Mouse (Mus musculus) natural killer cell, adult 2 months (primary cell): ENCODE measurements around the gene Ctrc.

Experiments
- DNase-seq, 2 experiments: peaks; one replicate each; pipeline ENCODE4 v3.0.0; 2022; ENCODE audit warnings: low spot score in 2 of 2

Gene Ctrc

DNA sequence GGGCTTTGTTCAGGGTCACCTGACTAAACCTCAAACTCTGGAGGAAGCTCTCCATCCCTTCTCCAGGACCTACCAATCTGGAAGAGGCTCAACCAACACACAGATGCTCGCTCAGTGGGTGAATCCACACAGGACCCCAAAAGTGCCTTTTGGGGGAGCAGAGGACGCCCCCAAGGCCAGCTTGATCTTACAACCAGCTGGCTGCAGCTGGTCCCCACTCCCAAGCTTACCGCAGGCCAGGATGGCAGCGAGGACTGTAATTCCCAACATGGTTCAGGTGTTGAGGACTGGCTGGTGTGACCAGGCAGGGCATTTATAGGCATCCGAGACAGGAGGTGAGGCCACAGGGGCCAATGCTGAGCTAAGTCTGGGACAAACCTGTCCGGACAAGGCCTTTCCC lies at the start of gene Ctrc:
Gene Ctrc, minus strand, starts transcription at position 361 of the 400 bp plus-strand sequence.
- no peak for DNase-seq

DNA sequence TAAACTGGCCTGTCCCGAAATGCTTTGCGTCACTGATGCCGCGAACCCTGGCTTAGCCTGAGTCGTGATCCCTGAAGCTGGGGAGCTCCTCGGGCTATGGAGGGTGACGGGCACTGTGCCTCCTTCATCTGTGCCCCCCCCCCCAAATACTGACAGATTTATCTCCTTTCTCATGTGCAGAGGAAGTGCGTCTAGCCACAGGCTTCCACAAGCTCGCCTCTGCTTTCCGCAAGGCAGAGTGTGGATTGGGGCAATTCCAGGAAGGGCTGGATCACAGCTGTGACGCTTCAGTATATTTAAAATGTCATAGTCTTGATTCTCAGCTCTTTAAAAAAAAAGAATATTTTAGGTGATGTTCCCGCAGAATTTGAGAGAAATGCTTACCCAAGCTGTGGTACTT lies 49.6 kb upstream of the Ctrc start:
- no peak for DNase-seq

DNA sequence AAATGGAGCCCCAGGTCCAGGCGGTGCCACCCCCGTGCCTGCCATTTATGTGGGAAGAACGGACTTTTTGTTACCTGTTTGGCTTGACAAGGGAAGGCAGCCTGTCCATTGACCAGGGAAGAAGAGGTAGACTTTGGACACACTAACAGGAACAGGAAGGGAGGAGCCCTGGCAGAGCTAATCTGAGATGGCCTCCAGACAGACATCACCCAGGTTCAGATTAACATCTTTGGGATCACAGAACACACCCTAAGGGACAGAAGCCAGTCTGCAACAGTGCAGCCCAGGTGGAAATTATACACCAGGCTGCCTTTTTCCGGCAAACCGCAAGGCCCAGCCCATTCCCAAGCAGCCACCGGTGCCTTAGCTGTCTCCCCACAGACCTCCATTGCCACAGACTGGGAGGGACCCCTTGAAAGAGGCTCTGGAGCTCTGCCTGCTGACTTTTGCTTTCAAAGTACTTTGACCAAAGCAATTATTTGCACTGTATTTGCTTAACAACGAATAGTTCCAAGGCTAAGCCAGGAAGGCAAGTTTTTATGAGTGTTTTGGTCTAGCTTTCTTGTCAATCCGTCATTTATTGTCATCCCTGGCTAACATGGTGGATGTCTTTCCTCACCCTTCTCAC lies 47.1 kb upstream of the Ctrc start:
- DNase-seq = no peak

DNA sequence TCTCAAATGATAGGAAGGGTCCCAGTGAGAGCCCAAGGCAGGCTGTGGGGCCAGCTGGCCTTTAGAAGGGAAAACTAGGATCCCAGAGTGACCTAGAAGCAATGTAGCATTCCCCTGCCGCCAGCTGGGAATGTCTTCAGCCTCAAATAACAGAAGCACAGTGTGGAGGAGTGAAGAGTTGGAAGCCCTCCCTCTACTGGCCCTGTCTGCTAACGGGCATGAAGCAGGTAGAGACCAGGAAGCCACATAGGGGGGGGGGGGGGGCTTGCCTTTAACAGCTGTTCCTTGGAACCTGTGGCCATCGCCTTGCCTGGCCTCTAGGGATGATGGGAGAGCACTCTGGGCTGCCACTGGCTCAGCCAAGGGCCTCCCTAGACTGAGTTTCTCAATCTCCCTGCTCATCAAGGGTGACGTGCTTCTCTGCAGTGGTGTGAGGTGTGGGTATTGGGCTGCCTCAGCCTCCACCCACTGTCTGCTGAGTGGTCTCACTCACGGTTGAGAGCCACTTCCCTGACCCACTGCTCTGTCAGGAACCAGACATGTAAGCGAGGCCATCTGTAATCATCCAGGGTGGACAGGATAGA lies 40.3 kb upstream of the Ctrc start:
- DNase-seq = peak in 1 of 2 experiments; percentile 38

DNA sequence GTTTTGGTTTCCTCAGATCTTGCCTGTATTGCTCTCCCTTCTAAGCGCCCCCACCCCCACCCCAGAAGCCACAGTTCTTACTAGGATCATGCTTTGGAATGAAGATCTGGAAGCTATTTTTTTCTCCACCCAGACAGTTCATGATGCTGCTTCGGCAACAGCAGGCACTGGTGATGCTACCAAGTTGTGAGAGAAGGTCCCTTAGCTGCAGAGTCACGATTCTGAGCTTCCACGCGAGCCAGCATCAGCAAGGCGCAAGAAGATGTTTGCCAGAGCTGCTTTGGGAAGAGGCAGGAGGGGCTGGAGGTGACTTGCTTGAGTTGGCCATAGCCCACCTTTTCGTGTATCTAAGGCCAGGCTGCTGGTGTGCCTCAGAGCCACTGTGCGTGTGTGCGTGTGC lies 39.3 kb upstream of the Ctrc start:
- DNase-seq = no peak

DNA sequence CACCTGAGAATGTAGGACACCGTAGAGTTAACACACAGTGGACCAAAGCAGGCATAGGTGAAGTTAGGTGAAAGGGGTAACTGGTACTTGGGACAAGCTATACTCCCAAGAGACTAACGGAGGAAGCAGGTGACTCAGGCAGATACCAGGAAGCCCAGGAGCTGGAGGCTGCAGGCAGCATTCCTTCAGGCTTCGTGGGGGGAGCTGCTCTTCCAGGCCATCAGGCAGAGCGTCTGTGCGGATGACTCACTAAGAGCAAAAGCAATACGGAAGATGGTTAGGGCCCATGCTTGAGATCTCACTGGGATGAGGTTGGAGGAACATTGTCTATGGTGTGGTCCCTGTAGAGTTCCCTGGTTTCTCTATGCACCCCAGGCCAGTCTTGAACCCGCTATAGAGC lies 36.7 kb upstream of the Ctrc start:
- DNase-seq = no peak

DNA sequence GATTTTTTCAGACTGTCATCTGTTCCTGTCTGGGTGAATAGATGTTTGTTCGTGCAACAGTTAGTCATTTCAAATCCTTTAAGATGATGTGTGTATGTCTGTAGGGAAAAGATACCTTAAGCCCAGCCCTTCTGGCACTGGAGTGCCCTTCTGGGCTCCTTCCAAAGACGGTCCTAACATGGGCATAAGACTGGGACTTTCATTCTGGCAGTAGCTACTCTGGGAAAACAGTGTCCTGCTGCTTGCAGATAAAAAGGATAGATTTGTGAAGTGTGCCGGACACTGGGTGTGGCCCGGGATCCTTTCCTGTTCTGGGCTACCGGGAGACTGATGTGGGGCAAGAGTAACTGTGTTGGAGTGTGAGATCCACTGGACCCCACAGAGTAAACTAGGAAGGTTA lies 35.8 kb upstream of the Ctrc start:
- DNase-seq = no peak

DNA sequence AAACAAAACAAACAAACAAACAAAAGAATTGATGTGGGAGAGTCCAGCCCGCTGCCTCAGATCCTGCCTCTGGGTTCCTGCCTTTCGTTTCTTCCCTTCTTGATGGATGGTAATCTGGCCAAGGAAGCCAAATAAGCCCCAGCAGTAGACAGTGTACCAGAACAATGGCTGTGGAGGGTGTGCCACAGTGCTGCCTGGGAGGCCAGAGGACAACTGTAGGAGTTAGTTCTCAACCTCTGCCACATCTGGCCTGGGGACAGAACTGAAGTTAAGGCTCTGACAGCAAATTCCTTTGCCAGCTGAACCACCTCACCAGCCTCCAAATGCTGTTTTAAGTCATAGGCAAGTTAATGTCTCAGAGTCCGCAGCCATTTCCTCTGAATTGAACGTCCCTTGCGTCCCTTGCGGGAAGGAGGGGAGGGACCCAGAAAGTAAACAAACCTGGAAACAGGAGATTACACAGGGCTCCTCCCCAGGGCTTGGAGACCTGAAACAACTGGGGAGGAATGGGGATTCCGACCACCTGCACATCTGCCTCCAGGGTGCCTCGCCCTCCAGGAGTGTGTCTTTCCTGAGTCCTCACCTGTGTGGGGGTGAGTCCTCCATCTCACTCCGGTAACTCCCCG lies 35.2 kb upstream of the Ctrc start:
- no peak for DNase-seq

DNA sequence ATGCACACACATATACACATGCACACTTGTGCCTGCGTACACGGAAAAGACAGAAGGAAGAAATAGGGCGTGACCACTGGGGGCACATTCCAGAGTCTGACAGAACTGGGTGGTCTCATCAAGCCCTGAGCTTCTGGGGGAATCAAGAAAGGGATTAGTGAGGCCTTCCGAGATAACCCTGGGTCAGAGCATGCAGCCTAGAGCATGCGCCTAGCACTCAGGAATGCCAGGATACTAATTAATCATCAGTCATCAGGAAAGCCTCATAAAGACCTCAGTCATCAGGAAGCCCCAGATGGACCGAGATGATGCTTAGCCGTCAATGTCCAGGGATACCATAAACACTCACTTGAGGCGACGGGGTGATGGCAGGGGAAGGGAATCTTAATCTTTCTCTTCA lies 33.7 kb upstream of the Ctrc start:
- no peak for DNase-seq

DNA sequence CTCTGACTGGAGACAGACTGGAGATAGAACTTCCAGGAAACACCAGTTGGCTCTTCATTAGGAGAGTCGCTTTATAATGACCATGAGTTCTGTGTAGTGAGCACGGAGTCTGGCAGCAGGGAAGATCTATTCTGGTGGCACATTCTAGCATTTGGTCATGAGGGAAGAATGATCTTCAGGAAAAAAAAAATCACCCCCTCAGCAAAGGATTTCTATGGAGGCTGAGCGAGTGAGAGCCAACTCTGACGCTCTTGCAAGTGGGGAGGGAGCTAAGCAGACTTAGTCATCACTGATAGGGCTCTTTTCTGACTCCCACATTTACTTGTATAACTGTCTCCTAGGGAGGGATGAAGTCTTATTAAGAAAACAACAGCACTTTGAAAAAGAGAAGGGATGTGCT lies 32.9 kb upstream of the Ctrc start:
- no peak for DNase-seq

DNA sequence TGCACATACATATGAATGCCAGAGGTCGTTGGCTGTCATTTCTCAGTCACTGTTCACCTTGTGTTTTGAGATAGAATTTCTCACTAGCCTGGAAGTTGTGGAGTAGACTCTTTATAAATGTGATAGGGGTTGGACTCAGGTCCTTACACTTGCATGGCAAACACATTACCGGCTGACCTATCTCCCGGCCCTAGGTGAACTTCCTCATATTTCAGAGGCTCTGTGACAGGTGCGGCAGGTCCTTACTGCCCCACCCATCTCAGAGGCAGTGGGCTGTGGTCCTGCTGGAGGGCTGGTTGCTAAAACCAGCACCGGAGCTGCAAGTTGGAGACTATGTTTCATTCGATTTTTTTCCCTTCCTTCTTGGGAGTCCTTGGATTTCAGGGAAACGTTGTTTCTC lies 32.5 kb upstream of the Ctrc start:
- no peak for DNase-seq

DNA sequence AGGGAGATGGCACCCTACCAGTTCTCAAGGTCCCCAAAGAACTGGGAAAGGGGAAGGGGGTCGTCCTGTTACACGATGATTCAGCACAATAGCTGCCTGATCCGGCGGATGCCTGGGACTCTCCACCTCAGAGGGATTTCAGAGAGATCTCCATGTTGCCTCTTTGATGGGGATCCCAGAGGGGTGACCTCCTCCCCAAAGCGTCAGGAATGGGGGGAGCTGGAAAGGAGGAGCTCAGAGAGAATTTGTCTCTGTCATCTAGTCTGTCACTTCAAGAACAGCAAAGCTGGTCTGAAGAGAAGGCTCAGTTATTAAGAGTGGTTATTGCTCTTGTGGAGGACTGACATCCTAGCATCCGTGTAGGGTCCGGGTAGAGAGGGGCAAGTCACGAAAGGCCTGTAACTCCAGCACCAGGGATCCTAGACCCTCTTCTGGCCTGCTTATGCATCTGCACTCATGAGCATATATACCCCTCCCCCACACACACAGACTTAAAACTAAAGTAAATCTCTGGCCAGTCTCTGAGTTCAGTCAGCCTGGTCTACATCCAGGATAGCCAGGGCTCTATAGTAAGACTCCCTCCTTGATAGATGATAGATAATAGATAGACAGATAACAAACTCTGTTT lies 29.4 kb upstream of the Ctrc start:
- no peak for DNase-seq

DNA sequence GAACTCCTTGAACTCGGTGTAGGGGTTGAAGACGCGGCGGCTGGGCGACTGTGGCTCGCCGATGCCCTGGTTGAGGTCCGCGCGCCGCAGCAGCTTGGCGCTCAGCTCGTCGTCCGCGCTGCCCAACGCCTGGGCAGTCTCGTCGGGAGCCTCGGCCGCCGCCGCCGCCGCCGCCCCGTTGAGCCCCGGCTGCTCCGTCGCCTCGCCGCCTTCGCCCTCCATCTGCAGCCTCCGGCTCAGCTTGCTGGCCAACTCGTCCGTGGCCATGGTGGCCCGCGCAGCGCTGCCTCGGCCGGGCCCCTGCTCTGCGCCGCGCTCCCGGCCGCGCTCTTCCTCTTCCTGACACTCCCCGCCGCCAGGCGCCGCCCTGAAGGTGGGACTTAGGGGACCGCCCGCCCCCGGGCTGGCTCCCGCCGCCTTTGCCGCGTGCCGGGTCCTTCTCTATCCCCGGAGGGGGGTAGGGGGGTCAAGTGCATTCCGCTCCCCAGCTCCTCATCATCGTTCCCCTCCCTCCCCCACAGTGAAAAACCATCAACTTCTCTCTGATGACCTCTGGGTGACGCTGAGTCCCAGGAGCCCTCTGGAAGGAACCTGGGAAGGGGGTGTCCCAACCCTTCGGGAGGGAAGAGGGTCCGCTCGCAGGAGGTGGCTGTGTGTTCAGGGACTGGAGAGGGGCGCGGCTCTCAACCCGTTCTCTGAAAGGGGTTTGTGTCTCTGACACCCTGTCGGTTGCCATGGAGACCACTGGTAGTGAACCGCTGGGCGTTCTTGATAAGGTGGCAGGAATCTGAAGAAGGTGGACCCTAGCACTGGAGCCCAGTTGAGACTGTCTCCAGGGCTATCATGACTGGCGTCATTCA lies 28.7 kb upstream of the Ctrc start, which contains the start of gene Efhd2:
Gene Efhd2, minus strand, starts transcription at position 320 of the 860 bp plus-strand sequence.
- DNase-seq = peak; percentile 70 to 73

DNA sequence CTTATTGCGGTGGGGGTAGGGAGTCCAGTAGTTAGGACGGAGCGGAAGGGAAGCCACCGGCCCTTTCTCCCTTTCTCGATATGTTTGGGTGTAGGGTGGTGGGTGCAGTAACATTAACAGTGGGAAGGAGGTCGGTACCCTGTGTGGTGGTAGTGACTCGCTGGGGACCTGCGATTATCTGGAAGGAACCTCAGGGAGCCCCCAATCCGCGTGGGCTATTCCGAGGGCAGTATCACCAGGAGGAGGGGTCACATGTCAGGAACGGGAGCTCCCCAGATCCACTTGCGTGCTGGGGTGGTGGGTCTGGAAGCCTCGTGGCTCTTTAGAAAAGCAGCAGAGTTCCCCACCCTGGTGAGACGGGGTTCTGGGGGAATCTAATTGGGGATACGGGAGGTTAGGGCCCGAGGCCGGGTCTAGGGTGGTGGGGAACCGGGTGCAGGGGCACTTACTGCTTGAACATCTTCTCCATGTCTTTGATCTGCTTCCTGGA lies 28.0 kb upstream of the Ctrc start:
- DNase-seq = no peak

DNA sequence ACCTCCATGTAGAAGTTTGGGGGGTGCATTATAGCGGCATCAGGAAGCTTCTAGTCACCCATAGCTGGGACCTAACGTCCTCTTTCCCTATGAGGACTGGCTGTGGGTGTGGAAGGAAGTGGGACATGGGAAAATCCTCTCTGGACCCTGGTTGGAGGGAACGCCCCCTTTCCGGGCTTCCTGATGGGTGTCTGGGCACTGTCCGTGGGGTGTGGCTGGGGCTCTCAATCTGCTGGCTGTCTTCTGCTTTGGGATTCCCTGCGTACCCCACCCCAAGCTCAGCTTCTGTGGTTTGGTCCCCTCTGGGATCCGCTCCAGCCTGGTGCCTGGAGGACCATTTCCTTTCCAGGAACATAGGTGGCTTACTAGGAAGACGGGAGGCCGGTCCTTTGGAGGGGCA lies 26.8 kb upstream of the Ctrc start:
- no peak for DNase-seq

DNA sequence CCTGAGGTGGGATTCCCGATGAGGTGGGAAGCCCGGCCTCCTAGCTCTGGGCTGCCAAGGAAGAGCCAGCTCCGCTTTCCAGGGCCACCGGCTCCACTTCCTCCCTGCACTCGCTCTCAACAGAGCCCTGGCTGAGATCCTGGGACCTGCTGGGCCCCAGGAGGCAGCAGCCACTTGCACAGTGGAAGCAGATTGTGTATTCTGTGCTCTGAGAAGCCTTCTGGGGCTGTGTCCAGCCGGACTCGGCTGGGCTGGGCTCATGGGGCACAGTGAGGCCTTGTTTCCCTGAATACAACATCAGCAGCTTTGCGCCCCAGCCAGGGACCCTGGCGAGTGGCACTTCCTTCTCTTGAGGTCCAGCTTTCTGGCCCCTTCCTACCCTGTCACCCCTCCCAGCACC lies 25.8 kb upstream of the Ctrc start:
- no peak for DNase-seq

DNA sequence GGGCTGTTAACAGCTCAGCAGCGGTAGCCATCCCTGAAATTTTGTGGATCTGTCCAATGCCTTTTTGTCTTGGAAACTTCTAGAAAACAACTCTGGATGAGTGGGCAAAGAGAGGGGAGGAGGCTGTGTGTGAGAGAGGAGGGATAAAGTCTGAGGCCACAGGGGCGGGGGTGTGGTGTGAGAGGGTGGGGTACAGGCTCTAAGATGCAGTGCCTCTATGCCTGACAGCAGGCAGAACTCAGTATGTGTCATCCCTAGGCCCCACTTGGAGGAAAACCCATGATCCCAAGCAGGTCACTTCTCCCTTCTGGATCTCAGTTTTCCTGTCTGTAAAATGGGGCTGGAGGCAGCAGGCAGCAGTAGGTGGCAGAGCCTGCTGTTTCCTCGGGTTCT lies 25.2 kb upstream of the Ctrc start:
- DNase-seq = no peak

DNA sequence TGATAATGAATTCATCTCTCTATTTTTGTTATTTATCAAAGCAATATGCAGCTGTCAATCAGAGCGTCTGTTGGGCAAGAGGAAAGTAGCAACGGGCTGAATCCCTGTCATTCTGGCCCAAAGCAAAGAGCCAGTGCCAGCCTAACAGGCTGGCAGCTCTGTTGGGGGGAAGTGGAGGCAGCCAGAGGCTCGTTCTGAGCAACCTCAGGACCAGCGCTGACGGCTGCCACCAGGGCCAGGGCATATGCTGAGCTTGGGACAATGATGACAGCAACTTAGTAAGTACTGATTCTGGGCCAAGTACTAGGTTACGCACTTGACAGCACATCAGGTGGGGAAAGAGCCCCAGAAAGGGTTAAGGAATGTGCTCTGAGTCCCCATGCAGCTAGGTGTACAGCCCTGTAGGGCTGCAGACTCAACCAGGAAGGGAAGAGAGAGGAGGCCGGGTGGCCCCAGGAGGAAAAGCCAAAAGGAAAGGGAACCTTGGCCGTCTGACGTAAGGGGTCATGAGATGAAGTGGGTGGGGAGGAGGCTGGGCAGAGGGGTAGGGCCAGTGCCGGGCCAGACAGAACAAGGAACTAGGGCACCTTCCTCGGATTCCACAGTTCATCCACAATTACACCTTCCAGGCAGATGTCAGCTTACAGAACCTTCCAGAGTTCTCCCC lies 24.6 kb upstream of the Ctrc start:
- DNase-seq = no peak

DNA sequence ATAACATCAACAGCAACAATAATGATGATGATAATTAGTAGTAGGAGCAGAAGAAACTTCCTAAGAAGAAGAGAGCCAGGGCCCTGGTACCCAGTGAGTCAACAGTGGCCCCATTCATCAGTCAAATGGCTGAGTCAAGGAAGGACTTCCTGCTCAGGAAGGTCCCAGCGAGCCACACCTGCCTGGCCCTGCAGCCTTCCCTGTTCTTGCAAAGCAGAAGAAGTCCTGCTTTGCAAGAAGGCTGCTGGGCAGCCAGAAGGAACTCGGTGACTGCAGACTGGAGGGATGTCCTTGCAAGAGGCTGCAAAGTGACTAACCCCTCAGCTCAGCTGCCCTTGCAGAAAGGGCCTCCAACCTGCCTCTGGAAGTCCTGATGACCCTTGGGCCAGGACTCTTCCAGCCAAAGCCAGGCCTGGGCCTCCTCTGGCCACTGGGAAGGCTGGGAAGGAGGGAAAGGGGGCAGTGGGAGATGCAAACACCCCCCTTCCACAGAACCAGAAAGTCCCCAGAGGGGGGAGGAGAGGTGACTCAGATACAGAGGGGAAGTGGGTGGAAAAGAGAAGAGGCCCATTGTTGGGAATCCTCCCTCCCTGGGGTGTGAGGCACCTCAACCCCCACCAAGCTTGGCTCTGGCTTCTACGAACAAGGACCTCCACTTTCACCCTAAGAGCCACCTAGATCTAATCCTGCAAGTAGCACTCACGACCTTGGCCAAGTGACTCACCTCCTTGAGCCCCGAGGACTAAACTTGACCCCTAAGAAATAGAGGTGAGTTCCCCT lies 23.5 kb upstream of the Ctrc start:
- DNase-seq = no peak

DNA sequence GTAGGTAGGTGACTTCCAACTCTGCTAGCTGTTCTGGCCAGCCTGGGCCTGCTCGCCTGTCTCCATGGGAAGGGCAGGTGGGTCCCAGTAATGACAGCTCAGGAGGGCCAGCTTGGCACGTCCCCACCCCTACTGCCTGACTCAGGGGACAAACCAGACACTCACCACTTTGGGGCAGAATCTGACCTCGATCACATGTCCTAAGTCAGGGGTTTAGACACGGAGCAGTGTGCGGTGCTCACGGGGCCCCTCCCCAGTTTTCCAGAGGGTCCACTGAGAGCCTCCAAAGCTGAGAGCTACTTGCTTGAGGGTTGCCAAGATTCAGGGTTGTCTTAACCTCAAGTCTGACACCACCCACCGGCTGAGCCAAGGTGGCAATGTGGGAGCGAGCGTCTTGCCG lies 21.9 kb upstream of the Ctrc start:
- DNase-seq = no peak

DNA sequence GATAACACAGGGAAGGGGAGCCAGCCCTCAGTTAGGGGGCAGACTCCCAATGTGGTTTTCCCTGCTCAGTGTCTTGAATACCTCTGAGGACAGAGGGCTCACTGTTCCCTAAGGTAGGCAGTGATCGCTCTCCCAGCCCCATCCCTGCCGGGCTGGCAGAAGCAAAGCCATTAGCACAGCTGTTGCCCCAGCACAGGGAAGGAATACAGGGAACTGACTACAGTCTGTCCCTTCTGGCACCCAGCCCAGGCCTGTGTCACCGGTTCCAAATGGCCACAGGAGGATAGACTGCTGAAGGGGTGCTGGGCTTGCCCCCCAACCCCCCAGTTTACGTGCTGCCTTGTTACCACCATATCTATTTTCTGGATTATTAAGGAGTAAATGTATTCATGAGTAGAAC lies 21.3 kb upstream of the Ctrc start:
- no peak for DNase-seq
